Mouse (Mus musculus) testis, adult 2 months (tissue): ENCODE measurements around the gene Mettl21a. TPM values are rescaled to one million over a fixed set of nuclear protein-coding genes. Genes with fewer than 3 reads are reported as not detected.

Experiments used
- H3K27ac ChIP-seq: fragments of 200-500 bp; 2 replicates; pipeline ENCODE4 v1.5.1; 2012; ENCODE audit warnings: low read depth, low read length; ENCODE audit not compliant: control insufficient read depth, insufficient read depth
- H3K27me3 ChIP-seq: fragments of 200-500 bp; 2 replicates; pipeline ENCODE4 v1.6.1; 2012; ENCODE audit warnings: mild to moderate bottlenecking, low read length, moderate library complexity; ENCODE audit not compliant: control insufficient read depth, insufficient read depth
- H3K36me3 ChIP-seq: fragments of 200-500 bp; 2 replicates; pipeline ENCODE4 v1.6.1; 2012; ENCODE audit warnings: mild to moderate bottlenecking, low read length; ENCODE audit not compliant: control insufficient read depth, insufficient read depth
- H3K4me1 ChIP-seq: fragments of 200-500 bp; 2 replicates; pipeline ENCODE4 v1.6.1; 2012; ENCODE audit warnings: low read length; ENCODE audit not compliant: control insufficient read depth, insufficient read depth
- H3K4me3 ChIP-seq: fragments of 200-500 bp; 2 replicates; pipeline ENCODE4 v1.5.1; 2012; ENCODE audit warnings: low read depth, mild to moderate bottlenecking, low read length, moderate library complexity, mixed read lengths; ENCODE audit not compliant: control insufficient read depth
- CTCF ChIP-seq: fragments of 200-500 bp; IDR thresholded peaks from 2 replicates; pipeline ENCODE4 v1.5.1; 2012; ENCODE audit warnings: low read depth, mild to moderate bottlenecking, inconsistent platforms, low read length, moderate library complexity; ENCODE audit not compliant: control insufficient read depth, insufficient read depth, insufficient replicate concordance
- POLR2A ChIP-seq: fragments of 200-500 bp; IDR thresholded peaks from 2 replicates; pipeline ENCODE4 v1.6.1; 2012; ENCODE audit warnings: low read depth, mild to moderate bottlenecking, inconsistent platforms, low read length, moderate library complexity; ENCODE audit not compliant: control insufficient read depth
- polyA plus RNA-seq: library from polyadenylated mRNA; depleted of rRNA; stranded (reverse); fragments of >200 nt; gene quantifications from 2 replicates; pipeline ENCODE4 v1.2.3, GENCODE M21; 2012

Gene Mettl21a
- polyA plus RNA-seq, 1 experiment = 3.1 TPM

GRCm38 (mm10) chr1:64618226-64618625 lies 1.2 kb upstream of the Mettl21a start:
- no peak overlapping the region for H3K27ac ChIP-seq
- H3K4me1 ChIP-seq = peaks cover 4% of the 10 kb centered on the region; the same call in 1 of the 2 replicates
- TF ChIP-seq POLR2A = no peak
- no peak for TF ChIP-seq CTCF

GRCm38 (mm10) chr1:64617715-64617984 lies 608 bp upstream of the Mettl21a start:
- H3K27me3 ChIP-seq = no peaks in the 10 kb centered on the region
- H3K4me3 ChIP-seq = peak overlapping the region; percentile 93
- no peaks in the 10 kb centered on the region for H3K36me3 ChIP-seq
- H3K4me1 ChIP-seq = peaks cover 4% of the 10 kb centered on the region; the same call in 1 of the 2 replicates
- TF ChIP-seq POLR2A = no peak
- TF ChIP-seq CTCF = peak; percentile 89
- peak overlapping the region; percentile 82 for H3K27ac ChIP-seq

More at GRCm38 (mm10) chr1:64618226-64618625, 1.2 kb upstream of the Mettl21a start:
- Histone ChIP-seq H3K4me3 (no peak overlapping the region), H3K27me3 (no peaks in the 10 kb centered on the region), H3K36me3 (no peaks in the 10 kb centered on the region)

DNA sequence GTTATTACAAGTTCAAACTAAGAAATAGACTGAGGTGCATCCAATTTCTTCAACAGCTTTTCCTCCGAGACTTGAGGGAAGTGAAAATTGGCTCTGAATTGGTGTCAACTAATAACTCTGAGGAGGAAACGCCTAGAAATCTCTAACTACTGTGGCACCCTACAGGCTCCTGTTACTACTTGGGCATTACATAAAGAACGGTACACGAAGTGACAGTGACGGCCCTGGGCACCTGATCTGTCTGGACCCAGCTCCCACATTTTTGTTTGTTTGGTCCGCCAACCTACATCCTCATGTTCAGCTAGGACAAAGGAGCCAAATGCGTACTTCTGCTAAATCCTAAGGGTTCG lies 536 bp downstream of the Mettl21a start:
- Histone ChIP-seq H3K27ac (peak overlapping the region; percentile 65; the same call in 1 of the 2 replicates), H3K27me3 (no peaks in the 10 kb centered on the region), H3K4me1 (peaks cover 4% of the 10 kb centered on the region; the same call in 1 of the 2 replicates), H3K4me3 (peak overlapping the region; percentile 93), H3K36me3 (no peaks in the 10 kb centered on the region)
- TF ChIP-seq CTCF (no peak), POLR2A (no peak)

DNA sequence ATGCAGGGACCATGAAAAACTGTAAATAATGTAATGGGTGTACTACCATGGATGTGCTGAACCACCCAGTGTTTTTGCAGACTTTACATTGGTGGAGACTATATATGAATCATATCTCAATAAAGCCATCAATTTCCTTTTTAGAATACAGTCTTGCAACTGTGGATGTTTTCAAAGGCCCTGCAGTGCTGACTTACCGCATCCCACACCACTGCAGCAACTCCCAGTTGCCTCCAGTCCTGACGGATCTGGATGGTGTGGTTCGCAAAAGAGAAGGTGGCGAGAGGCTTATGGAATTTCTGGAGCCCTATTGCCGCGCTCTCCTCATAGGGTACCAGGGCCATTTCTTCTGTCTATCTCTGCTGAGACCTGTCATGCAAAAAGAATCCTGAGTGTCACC lies 966 bp downstream of the Mettl21a start:
- Histone ChIP-seq H3K27ac (no peak overlapping the region), H3K36me3 (no peaks in the 10 kb centered on the region), H3K4me1 (peaks cover 4% of the 10 kb centered on the region; the same call in 1 of the 2 replicates), H3K27me3 (no peaks in the 10 kb centered on the region), H3K4me3 (no peak overlapping the region)
- TF ChIP-seq CTCF (no peak), POLR2A (no peak)

DNA sequence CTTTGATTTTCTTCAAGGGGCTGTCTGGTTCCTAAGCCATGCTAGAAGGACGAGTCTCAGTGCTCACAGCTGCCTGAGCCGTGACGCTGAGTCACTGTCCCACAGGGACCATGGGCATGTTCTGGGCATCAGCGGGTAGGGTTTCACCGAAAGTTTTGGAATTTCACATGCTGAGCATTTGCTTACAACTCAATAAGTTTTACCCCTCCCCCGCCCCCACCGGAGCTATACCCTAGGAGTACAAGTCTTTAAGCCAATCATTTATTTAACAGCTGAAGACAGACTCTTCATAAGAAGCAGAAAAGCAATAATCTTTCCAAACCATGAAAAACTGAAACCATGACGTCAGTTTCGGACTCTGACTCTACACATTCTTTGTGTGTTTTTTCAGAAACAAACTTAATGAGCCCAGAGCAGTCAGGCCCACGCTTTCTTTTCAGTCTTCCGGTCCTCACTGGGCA lies 1.5 kb downstream of the Mettl21a start:
- H3K27me3 ChIP-seq = no peaks in the 10 kb centered on the region
- no peak for TF ChIP-seq CTCF

DNA sequence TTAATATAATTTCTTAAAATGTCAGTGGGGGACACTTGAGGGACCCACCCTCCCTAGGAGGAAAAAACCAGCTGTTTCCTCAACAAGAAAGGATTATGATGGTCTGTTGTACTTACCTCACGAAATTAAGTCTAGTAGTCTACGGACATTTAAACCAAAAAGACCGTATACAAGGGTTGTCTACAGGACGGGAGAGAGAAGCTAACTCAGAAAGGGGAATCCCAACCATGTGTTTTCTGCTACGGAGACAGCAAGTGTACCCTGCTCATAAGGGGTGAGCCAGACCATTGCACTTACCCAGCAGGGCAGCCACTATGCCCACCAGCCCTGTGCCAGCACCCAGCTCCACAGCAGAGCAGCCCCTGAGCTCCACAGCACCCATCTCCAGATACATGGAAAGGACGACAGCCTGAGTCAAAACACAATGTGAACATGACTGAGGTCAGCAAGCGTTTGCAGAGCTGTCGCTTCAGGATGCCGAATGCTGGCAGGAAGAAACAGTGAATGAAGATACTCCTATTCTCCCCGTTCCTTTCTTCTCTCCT lies 2.2 kb downstream of the Mettl21a start:
- Histone ChIP-seq H3K36me3 (no peaks in the 10 kb centered on the region), H3K27me3 (no peaks in the 10 kb centered on the region), H3K4me1 (peaks cover 4% of the 10 kb centered on the region; the same call in 1 of the 2 replicates), H3K4me3 (no peak overlapping the region), H3K27ac (no peak overlapping the region)
- no peak for TF ChIP-seq POLR2A
- TF ChIP-seq CTCF = no peak

More for the DNA sequence above, 1.5 kb downstream of the Mettl21a start:
- H3K4me3 ChIP-seq = no peak overlapping the region
- no peaks in the 10 kb centered on the region for H3K36me3 ChIP-seq
- H3K27ac ChIP-seq = no peak overlapping the region
- peaks cover 4% of the 10 kb centered on the region; the same call in 1 of the 2 replicates for H3K4me1 ChIP-seq

DNA sequence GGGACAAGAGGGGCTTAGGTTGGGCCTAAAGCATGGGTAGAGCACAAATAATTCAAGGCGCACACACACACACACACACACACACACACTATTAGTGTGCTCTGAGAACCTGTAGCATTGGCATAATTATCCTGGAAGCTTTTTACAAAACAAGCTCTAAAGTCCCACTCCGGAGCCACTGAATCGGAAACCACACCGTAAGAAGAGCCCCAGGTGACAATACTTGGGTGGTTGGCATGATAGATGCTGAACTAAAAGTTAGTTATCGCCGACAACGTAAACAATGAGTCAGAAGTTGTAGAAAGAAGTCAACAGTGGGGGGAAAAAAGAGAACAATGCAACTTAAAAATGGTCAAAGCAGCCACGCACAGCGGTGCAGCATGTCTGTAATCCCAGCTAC lies 2.7 kb downstream of the Mettl21a start:
- no peak overlapping the region for H3K27ac ChIP-seq

DNA sequence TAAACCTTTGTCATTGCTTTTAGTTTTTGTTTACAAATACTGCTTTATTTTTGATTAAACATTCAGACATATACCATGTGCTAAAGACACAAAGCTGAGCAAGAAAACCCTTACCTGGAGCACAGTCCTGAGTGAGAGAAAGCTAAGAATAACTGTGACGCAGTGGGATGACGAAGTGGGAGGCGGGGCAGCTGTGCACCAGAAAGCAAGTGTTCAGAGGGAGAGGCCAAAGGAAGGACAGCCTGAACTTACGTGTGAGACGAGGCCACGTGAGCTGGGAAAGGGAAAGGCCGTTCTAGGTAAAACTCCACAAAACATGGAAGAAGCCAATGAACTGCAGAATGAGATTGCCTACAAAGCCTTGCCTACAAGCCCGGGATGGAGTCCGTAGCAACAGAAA lies 7.1 kb downstream of the Mettl21a start:
- Histone ChIP-seq H3K4me3 (no peak overlapping the region), H3K36me3 (no peaks in the 10 kb centered on the region), H3K27ac (no peak overlapping the region), H3K27me3 (no peaks in the 10 kb centered on the region), H3K4me1 (no peaks in the 10 kb centered on the region)
- no peak for TF ChIP-seq CTCF
- no peak for TF ChIP-seq POLR2A

More for the DNA sequence above, 2.7 kb downstream of the Mettl21a start:
- Histone ChIP-seq H3K36me3 (no peaks in the 10 kb centered on the region), H3K4me1 (peaks cover 4% of the 10 kb centered on the region; the same call in 1 of the 2 replicates), H3K27me3 (no peaks in the 10 kb centered on the region), H3K4me3 (no peak overlapping the region)
- TF ChIP-seq POLR2A = no peak
- no peak for TF ChIP-seq CTCF
